Mouse (Mus musculus): ENCODE measurements at regions not wholly inside any gene's neighbourhood (a gene's known extent, or its start where the extent isn't known, plus 50 kb on each side); places are given as distances from the start of the nearest gene placed in this dataset.

DNA sequence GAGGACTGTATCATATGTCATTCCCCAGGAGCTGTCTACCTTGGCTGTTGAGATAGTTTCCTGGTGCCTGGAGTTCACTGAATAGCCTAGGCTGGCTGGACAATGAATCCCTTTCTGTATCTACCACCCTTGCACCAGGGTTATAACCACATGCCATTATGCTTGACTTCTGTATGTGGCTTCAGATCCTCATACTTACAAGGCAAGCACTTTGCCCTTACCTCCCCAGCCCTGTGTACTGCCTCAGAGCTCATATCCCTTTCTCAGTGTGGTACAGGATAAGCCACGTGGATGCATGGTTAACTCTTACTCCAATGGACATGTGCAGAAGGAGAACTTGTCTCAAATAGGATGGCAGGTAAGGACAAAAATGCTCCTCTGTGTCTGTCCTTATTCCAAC, 291.3 kb upstream of the Klf4 start:
- Histone ChIP-seq H3K27me3 (ENCODE audit: control insufficient read depth, insufficient read depth, low read length) (no peaks in the 10 kb centered on the region), H3K4me3 (ENCODE audit: control insufficient read depth in 1 of 2, insufficient read depth in 1 of 2, low read depth in 1 of 2, low read length in 2 of 2) (no peak overlapping the region), H3K4me1 (ENCODE audit: control insufficient read depth in 2 of 2, insufficient read depth in 2 of 2, low read length in 2 of 2) (peaks cover 4 to 12% of the 10 kb centered on the region in 2 experiments), H3K9ac (ENCODE audit: low read length) (no peak overlapping the region), H3K9me3 (ENCODE audit: control insufficient read depth, low read length) (no peaks in the 10 kb centered on the region), H3K4me2 (ENCODE audit: low read length) (no peak overlapping the region), H3K36me3 (ENCODE audit: control insufficient read depth, insufficient read depth, low read length) (no peaks in the 10 kb centered on the region), H3K27ac (replicated peaks in 1 of 2; ENCODE audit: control insufficient read depth in 1 of 2, insufficient read depth in 1 of 2, low read depth in 2 of 2, low read length in 2 of 2) (no peak overlapping the region)
- WGBS: 74% methylated on average over 1 of the region's 1 CpGs
- ATAC-seq (ENCODE audit: insufficient number of reproducible peaks, insufficient read depth, low FRiP score, low read depth): no peak

- no peaks in the 10 kb centered on the region for H3K4me1 ChIP-seq (ENCODE audit: control insufficient read depth in 2 of 2, insufficient read depth in 2 of 2, low read length in 2 of 2)
- H3K4me2 ChIP-seq (ENCODE audit: low read length): no peak overlapping the region
- H3K9me3 ChIP-seq (ENCODE audit: control insufficient read depth, low read length): no peaks in the 10 kb centered on the region
- 81% methylated on average over 4 of the region's 4 CpGs for WGBS
- H3K27me3 ChIP-seq (ENCODE audit: control insufficient read depth, insufficient read depth, low read length): no peaks in the 10 kb centered on the region
- no peaks in the 10 kb centered on the region for H3K36me3 ChIP-seq (ENCODE audit: control insufficient read depth, insufficient read depth, low read length)
- no peak overlapping the region for H3K9ac ChIP-seq (ENCODE audit: low read length)
- H3K27ac ChIP-seq (replicated peaks in 1 of 2; ENCODE audit: control insufficient read depth in 1 of 2, insufficient read depth in 1 of 2, low read depth in 2 of 2, low read length in 2 of 2): no peak overlapping the region
- no peak for ATAC-seq (ENCODE audit: insufficient number of reproducible peaks, insufficient read depth, low FRiP score, low read depth)
- no peak overlapping the region for H3K4me3 ChIP-seq (ENCODE audit: control insufficient read depth in 1 of 2, insufficient read depth in 1 of 2, low read depth in 1 of 2, low read length in 2 of 2)
Measured at GRCm38 (mm10) chr4:55817035-55817818, 285.0 kb upstream of the Klf4 start.

- no peaks in the 10 kb centered on the region for H3K4me1 ChIP-seq (ENCODE audit: control insufficient read depth in 2 of 2, insufficient read depth in 2 of 2, low read length in 2 of 2)
- ATAC-seq (ENCODE audit: insufficient number of reproducible peaks, insufficient read depth, low FRiP score, low read depth): no peak
- H3K27me3 ChIP-seq (ENCODE audit: control insufficient read depth, insufficient read depth, low read length): no peaks in the 10 kb centered on the region
- H3K36me3 ChIP-seq (ENCODE audit: control insufficient read depth, insufficient read depth, low read length): no peaks in the 10 kb centered on the region
- no peaks in the 10 kb centered on the region for H3K9me3 ChIP-seq (ENCODE audit: control insufficient read depth, low read length)
- H3K4me2 ChIP-seq (ENCODE audit: low read length): no peak overlapping the region
- 85% methylated on average over 3 of the region's 3 CpGs for WGBS
- no peak overlapping the region for H3K27ac ChIP-seq (replicated peaks in 1 of 2; ENCODE audit: control insufficient read depth in 1 of 2, insufficient read depth in 1 of 2, low read depth in 2 of 2, low read length in 2 of 2)
- H3K9ac ChIP-seq (ENCODE audit: low read length): no peak overlapping the region
- no peak overlapping the region for H3K4me3 ChIP-seq (ENCODE audit: control insufficient read depth in 1 of 2, insufficient read depth in 1 of 2, low read depth in 1 of 2, low read length in 2 of 2)
Measured at GRCm38 (mm10) chr4:55815832-55816231, 283.6 kb upstream of the Klf4 start.

DNA sequence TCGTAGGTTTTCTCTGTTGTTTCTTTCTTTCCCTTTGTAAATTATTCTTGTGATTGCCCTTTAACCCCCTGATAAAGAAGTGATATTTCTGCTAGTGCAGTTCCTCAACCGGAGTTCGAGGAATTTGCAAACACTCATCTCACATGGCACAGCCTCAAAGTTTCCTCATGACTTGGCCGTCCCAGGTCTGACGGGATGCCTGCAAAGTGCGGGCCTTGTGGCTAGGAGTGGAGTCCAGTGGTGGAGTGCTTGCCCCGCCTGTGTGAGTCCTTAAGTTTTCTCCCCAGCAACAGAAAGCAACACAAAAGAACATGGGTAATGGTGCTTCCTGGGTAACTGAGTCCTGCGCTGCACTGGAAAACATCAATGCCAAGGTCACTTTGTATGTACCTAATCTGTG, 280.6 kb upstream of the Klf4 start:
- Histone ChIP-seq H3K4me2 (ENCODE audit: low read length) (no peak overlapping the region), H3K27ac (replicated peaks in 1 of 2; ENCODE audit: control insufficient read depth in 1 of 2, insufficient read depth in 1 of 2, low read depth in 2 of 2, low read length in 2 of 2) (no peak overlapping the region), H3K4me3 (ENCODE audit: control insufficient read depth in 1 of 2, insufficient read depth in 1 of 2, low read depth in 1 of 2, low read length in 2 of 2) (no peak overlapping the region), H3K4me1 (ENCODE audit: control insufficient read depth in 2 of 2, insufficient read depth in 2 of 2, low read length in 2 of 2) (no peaks in the 10 kb centered on the region), H3K36me3 (ENCODE audit: control insufficient read depth, insufficient read depth, low read length) (no peaks in the 10 kb centered on the region), H3K9ac (ENCODE audit: low read length) (no peak overlapping the region), H3K27me3 (ENCODE audit: control insufficient read depth, insufficient read depth, low read length) (no peaks in the 10 kb centered on the region; the same call in 1 of the 2 replicates), H3K9me3 (ENCODE audit: control insufficient read depth, low read length) (no peaks in the 10 kb centered on the region)
- ATAC-seq (ENCODE audit: insufficient number of reproducible peaks, insufficient read depth, low FRiP score, low read depth): no peak
- 77% methylated on average over 8 of the region's 8 CpGs for whole genome bisulfite sequencing

- Histone ChIP-seq H3K36me3 (ENCODE audit: control insufficient read depth, insufficient read depth, low read length) (no peaks in the 10 kb centered on the region), H3K4me2 (ENCODE audit: low read length) (no peak overlapping the region), H3K27ac (replicated peaks in 1 of 2; ENCODE audit: control insufficient read depth in 1 of 2, insufficient read depth in 1 of 2, low read depth in 2 of 2, low read length in 2 of 2) (no peak overlapping the region), H3K27me3 (ENCODE audit: control insufficient read depth, insufficient read depth, low read length) (no peaks in the 10 kb centered on the region; the same call in 1 of the 2 replicates), H3K9me3 (ENCODE audit: control insufficient read depth, low read length) (no peaks in the 10 kb centered on the region), H3K9ac (ENCODE audit: low read length) (no peak overlapping the region), H3K4me1 (ENCODE audit: control insufficient read depth in 2 of 2, insufficient read depth in 2 of 2, low read length in 2 of 2) (no peaks in the 10 kb centered on the region), H3K4me3 (ENCODE audit: control insufficient read depth in 1 of 2, insufficient read depth in 1 of 2, low read depth in 1 of 2, low read length in 2 of 2) (no peak overlapping the region)
- ATAC-seq (ENCODE audit: insufficient number of reproducible peaks, insufficient read depth, low FRiP score, low read depth): no peak
- WGBS: 81% methylated on average over 3 of the region's 3 CpGs
Measured at GRCm38 (mm10) chr4:55811656-55812055, 279.4 kb upstream of the Klf4 start.

GRCm38 (mm10) chr4:55808501-55808900, 276.2 kb upstream of the Klf4 start:
- Histone ChIP-seq H3K4me3 (ENCODE audit: control insufficient read depth in 1 of 2, insufficient read depth in 1 of 2, low read depth in 1 of 2, low read length in 2 of 2) (no peak overlapping the region), H3K27me3 (ENCODE audit: control insufficient read depth, insufficient read depth, low read length) (no peaks in the 10 kb centered on the region; the same call in 1 of the 2 replicates), H3K36me3 (ENCODE audit: control insufficient read depth, insufficient read depth, low read length) (no peaks in the 10 kb centered on the region), H3K27ac (replicated peaks in 1 of 2; ENCODE audit: control insufficient read depth in 1 of 2, insufficient read depth in 1 of 2, low read depth in 2 of 2, low read length in 2 of 2) (no peak overlapping the region), H3K4me1 (ENCODE audit: control insufficient read depth in 2 of 2, insufficient read depth in 2 of 2, low read length in 2 of 2) (no peaks in the 10 kb centered on the region), H3K9ac (ENCODE audit: low read length) (no peak overlapping the region), H3K9me3 (ENCODE audit: control insufficient read depth, low read length) (no peaks in the 10 kb centered on the region), H3K4me2 (ENCODE audit: low read length) (no peak overlapping the region)
- 80% methylated on average over 5 of the region's 5 CpGs for WGBS
- ATAC-seq (ENCODE audit: insufficient number of reproducible peaks, insufficient read depth, low FRiP score, low read depth): no peak

GRCm38 (mm10) chr4:55806799-55807198, 274.5 kb upstream of the Klf4 start:
- Histone ChIP-seq H3K4me1 (ENCODE audit: control insufficient read depth in 2 of 2, insufficient read depth in 2 of 2, low read length in 2 of 2) (no peaks in the 10 kb centered on the region), H3K4me2 (ENCODE audit: low read length) (no peak overlapping the region), H3K36me3 (ENCODE audit: control insufficient read depth, insufficient read depth, low read length) (no peaks in the 10 kb centered on the region), H3K9me3 (ENCODE audit: control insufficient read depth, low read length) (no peaks in the 10 kb centered on the region), H3K4me3 (ENCODE audit: control insufficient read depth in 1 of 2, insufficient read depth in 1 of 2, low read depth in 1 of 2, low read length in 2 of 2) (no peak overlapping the region), H3K27me3 (ENCODE audit: control insufficient read depth, insufficient read depth, low read length) (no peaks in the 10 kb centered on the region; the same call in 1 of the 2 replicates), H3K9ac (ENCODE audit: low read length) (no peak overlapping the region), H3K27ac (replicated peaks in 1 of 2; ENCODE audit: control insufficient read depth in 1 of 2, insufficient read depth in 1 of 2, low read depth in 2 of 2, low read length in 2 of 2) (no peak overlapping the region)
- no peak for ATAC-seq (ENCODE audit: insufficient number of reproducible peaks, insufficient read depth, low FRiP score, low read depth)
- WGBS: 76% methylated on average over 3 of the region's 3 CpGs
